Comparison of ENCODE assay signal across 9 mouse cellular contexts in the genomic region with DNA sequence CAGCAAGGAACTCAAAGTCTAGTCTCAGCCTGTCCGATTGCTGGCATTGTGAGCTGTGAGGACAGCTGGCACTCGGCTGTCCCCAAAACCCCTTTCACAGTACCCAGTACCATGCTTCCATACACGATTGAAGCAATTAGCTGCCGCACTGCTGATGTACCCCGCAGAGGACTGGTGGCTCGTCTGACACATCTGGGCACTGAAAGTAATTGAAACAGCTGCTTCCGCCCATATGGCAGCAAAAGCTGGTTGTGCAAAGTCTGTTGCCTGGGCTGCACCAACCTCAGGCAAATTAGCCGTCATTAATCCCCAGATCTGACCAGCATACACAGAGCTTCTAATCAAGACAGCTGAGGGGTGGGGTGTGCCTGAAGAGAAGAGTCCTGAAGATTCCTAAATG.
DNase-seq lines count a peak whose midpoint lies in the region; ATAC-seq lines count a peak whose summit lies in the region.
"Had no signal": no experiment of that assay in that cellular context is flagged by ENCODE, and none has a peak within 500 bp of the region (broad histone marks: within the 10 kb centered on the region; RNA-seq: fewer than 3 reads in every experiment).

No protein-coding gene starts in this region.

- DNase-seq in layer of hippocampus, adult 8-10 months (ENCODE audit: low spot score in 2 of 2) = peak; percentile 3 to 9
- DNase-seq in layer of hippocampus, postnatal 36 days = no peak
- peak; percentile 17 for DNase-seq in mesoderm, embryonic 11.5 days (ENCODE audit: low read depth, low spot score)
- peak; percentile 6 for DNase-seq in right cerebral cortex, postnatal 14 days
- no peak for DNase-seq in gastrocnemius, adult 18-20 months (ENCODE audit: low spot score)
- DNase-seq: cerebellum, adult 11 months; heart, postnatal 10 days had no signal

- peak; percentile 92 for ATAC-seq in forebrain, embryonic 16.5 days
- no peak for ATAC-seq in CD4-positive, CD25-positive, alpha-beta regulatory T cell, adult 4 months

- WGBS in forebrain, embryonic 16.5 days = 14% methylated on average over 8 of the region's 8 CpGs

- H3K27ac ChIP-seq in forebrain, embryonic 16.5 days (ENCODE audit: low read length) = no peak overlapping the region; the same call in 1 of the 2 replicates

- no peaks in the 10 kb centered on the region for H3K27me3 ChIP-seq in forebrain, embryonic 16.5 days (replicated peaks; ENCODE audit: control insufficient read depth, insufficient read depth, low read length)

- H3K4me3 ChIP-seq in forebrain, embryonic 16.5 days (replicated peaks; ENCODE audit: low read length) = no peak overlapping the region

- H3K36me3 ChIP-seq in forebrain, embryonic 16.5 days (ENCODE audit: control insufficient read depth, insufficient read depth) = no peaks in the 10 kb centered on the region

- H3K4me1 ChIP-seq in forebrain, embryonic 16.5 days (replicated peaks; ENCODE audit: control insufficient read depth, insufficient read depth, low read length) = peaks cover 14% of the 10 kb centered on the region

- H3K9ac ChIP-seq in forebrain, embryonic 16.5 days (replicated peaks; ENCODE audit: low read depth, low read length) = no peak overlapping the region

- no peaks in the 10 kb centered on the region for H3K9me3 ChIP-seq in forebrain, embryonic 16.5 days (ENCODE audit: control insufficient read depth, low read length)

- H3K4me2 ChIP-seq in forebrain, embryonic 16.5 days (ENCODE audit: low read length) = no peak overlapping the region

Comparison
In these comparisons a context has a peak if more than half of its experiments do, and no peak if none do; other contexts are left out.
1. DNase-seq: peak in layer of hippocampus, adult 8-10 months (2 of 2), mesoderm, embryonic 11.5 days (single experiment) and right cerebral cortex, postnatal 14 days (single experiment); none in layer of hippocampus, postnatal 36 days (0 of 2) and gastrocnemius, adult 18-20 months (single experiment).